Mouse (Mus musculus) forebrain, embryonic 16.5 days (tissue): Measurements from ENCODE around the gene Tle2. TPM values are rescaled to one million over a fixed set of nuclear protein-coding genes. Genes with fewer than 3 reads are reported as not detected.

Experiments
- ATAC-seq: fragments of 200-750 bp; cut with Nextera tagmentation; 2 replicates; pipeline ENCODE4 v1.8.0; 2017; ENCODE audit warnings: mild to moderate bottlenecking, moderate library complexity
- H3K27ac ChIP-seq: fragments of 300-500 bp; sonication (generic); 2 replicates; pipeline ENCODE4 v1.5.1; 2014; ENCODE audit warnings: low read length, control low read depth
- H3K27me3 ChIP-seq: fragments of 300-500 bp; sonication (generic); replicated peaks from 2 replicates; pipeline ENCODE4 v1.6.1; 2014; ENCODE audit warnings: low read length; ENCODE audit not compliant: control insufficient read depth, insufficient read depth
- H3K36me3 ChIP-seq: fragments of 300-500 bp; sonication (generic); 2 replicates; pipeline ENCODE4 v1.6.1; 2014; ENCODE audit not compliant: control insufficient read depth, insufficient read depth
- H3K4me1 ChIP-seq: fragments of 300-500 bp; sonication (generic); replicated peaks from 2 replicates; pipeline ENCODE4 v1.6.1; 2014; ENCODE audit warnings: low read length; ENCODE audit not compliant: control insufficient read depth, insufficient read depth
- H3K4me2 ChIP-seq: fragments of 300-500 bp; sonication (generic); 2 replicates; pipeline ENCODE4 v1.6.1; 2014; ENCODE audit warnings: mild to moderate bottlenecking, low read length, control low read depth
- H3K4me3 ChIP-seq: fragments of 300-500 bp; sonication (generic); replicated peaks from 2 replicates; pipeline ENCODE4 v1.5.1; 2014; ENCODE audit warnings: mild to moderate bottlenecking, low read length, control low read depth
- H3K9ac ChIP-seq: fragments of 300-500 bp; sonication (generic); replicated peaks from 2 replicates; pipeline ENCODE4 v1.6.1; 2014; ENCODE audit warnings: low read depth, low read length, control low read depth
- H3K9me3 ChIP-seq: fragments of 300-500 bp; sonication (generic); 2 replicates; pipeline ENCODE4 v1.6.1; 2016; ENCODE audit warnings: low read length; ENCODE audit not compliant: control insufficient read depth
- WGBS: fragments of 180-500 bp; shearing (Covaris S2); extraction: QIAGEN DNeasy Blood & Tissue Kit; methylation state at CpG from one replicate; pipeline ENCODE4 v1.1.7; 2014; 5-methylcytosine and 5-hydroxymethylcytosine counted together
- polyA plus RNA-seq: library from polyadenylated mRNA; unstranded; fragments of >200 nt; fragmentation: Nextera tagmentation; extraction: Ambion mirVana; gene quantifications from 2 replicates; pipeline ENCODE4 v1.2.1, GENCODE M21; 2015

Tle2 gene
- polyA plus RNA-seq, 1 experiment from 2014 or later = 32.6 TPM

- Histone ChIP-seq H3K9ac (peak overlapping the region; percentile 61), H3K27ac (peak overlapping the region; percentile 93), H3K4me3 (peak overlapping the region; percentile 67), H3K9me3 (no peaks in the 10 kb centered on the region), H3K36me3 (no peaks in the 10 kb centered on the region; the same call in 1 of the 2 replicates), H3K4me2 (peak overlapping the region; percentile 70), H3K4me1 (peaks cover 31% of the 10 kb centered on the region), H3K27me3 (peaks cover 3% of the 10 kb centered on the region; the same call in 1 of the 2 replicates)
- 3% methylated on average over 14 of the region's 14 CpGs for WGBS
- peak; percentile 15 for ATAC-seq
These were observed 31.3 kb downstream of the Tle2 start for GRCm38 (mm10) chr10:81605666-81605973.

- peak; percentile 89 for ATAC-seq
- H3K27ac ChIP-seq = peak within 1 kb of the TSS; percentile 93
- H3K9me3 ChIP-seq = no peaks in the 10 kb centered on the region
- H3K4me3 ChIP-seq = peak within 1 kb of the TSS; percentile 67
- no peaks in the 10 kb centered on the region; the same call in 1 of the 2 replicates for H3K36me3 ChIP-seq
- peak within 1 kb of the TSS; percentile 99 for H3K4me2 ChIP-seq
- peaks cover 26% of the 10 kb centered on the region for H3K4me1 ChIP-seq
- H3K9ac ChIP-seq = peak within 1 kb of the TSS; percentile 71
- WGBS = under 1% methylated on average over 39 of the region's 39 CpGs
- peaks cover 3% of the 10 kb centered on the region; the same call in 1 of the 2 replicates for H3K27me3 ChIP-seq
These were observed 31.8 kb downstream of the Tle2 start, which contains the start of gene BC025920 for GRCm38 (mm10) chr10:81605974-81606751. TSS of gene BC025920 (plus strand) at chr10:81606270.

GRCm38 (mm10) chr10:81608308-81608707 is 33.9 kb downstream of the Tle2 start:
- H3K36me3 ChIP-seq = no peaks in the 10 kb centered on the region; the same call in 1 of the 2 replicates
- no peak overlapping the region for H3K4me2 ChIP-seq
- H3K4me1 ChIP-seq = peaks cover 16% of the 10 kb centered on the region
- H3K27ac ChIP-seq = no peak overlapping the region
- H3K4me3 ChIP-seq = no peak overlapping the region
- no peaks in the 10 kb centered on the region for H3K9me3 ChIP-seq
- H3K27me3 ChIP-seq = no peaks in the 10 kb centered on the region
- no peak overlapping the region for H3K9ac ChIP-seq
- WGBS = 92% methylated on average over 1 of the region's 1 CpGs
- ATAC-seq = no peak

GRCm38 (mm10) chr10:81612779-81613178 is 38.4 kb downstream of the Tle2 start:
- no peak overlapping the region for H3K27ac ChIP-seq
- H3K9ac ChIP-seq = no peak overlapping the region
- no peaks in the 10 kb centered on the region for H3K9me3 ChIP-seq
- H3K4me1 ChIP-seq = no peaks in the 10 kb centered on the region
- no peak overlapping the region for H3K4me3 ChIP-seq
- no peaks in the 10 kb centered on the region; the same call in 1 of the 2 replicates for H3K36me3 ChIP-seq
- WGBS = 81% methylated on average over 3 of the region's 3 CpGs
- ATAC-seq = no peak
- H3K4me2 ChIP-seq = no peak overlapping the region
- H3K27me3 ChIP-seq = no peaks in the 10 kb centered on the region

- Histone ChIP-seq H3K9ac (no peak overlapping the region), H3K4me1 (no peaks in the 10 kb centered on the region), H3K4me2 (no peak overlapping the region), H3K27ac (no peak overlapping the region), H3K9me3 (no peaks in the 10 kb centered on the region), H3K27me3 (no peaks in the 10 kb centered on the region), H3K4me3 (no peak overlapping the region), H3K36me3 (no peaks in the 10 kb centered on the region; the same call in 1 of the 2 replicates)
- WGBS = 56% methylated on average over 6 of the region's 6 CpGs
- no peak for ATAC-seq
These were observed 41.1 kb downstream of the Tle2 start for GRCm38 (mm10) chr10:81615486-81615885.

DNA sequence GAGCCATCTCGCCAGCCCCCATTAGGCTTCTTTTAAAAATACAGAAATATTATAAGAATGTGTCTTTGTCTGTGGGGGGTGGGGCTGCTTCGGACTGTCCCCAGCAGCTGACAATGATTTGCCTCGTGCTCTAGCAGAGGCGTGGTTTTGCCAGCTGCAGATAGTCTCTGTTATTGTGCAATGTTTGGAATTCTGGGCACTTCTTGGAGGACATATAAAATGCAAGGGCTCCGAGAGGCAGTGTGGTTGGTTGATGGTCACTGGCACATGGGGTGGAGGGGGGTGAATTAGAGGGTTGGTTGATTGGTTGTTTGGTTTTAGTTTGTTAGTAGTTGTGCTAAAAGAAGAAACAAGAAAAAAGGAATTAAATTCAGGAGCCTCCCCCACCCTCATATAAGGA is 45.6 kb downstream of the Tle2 start:
- no peak overlapping the region for H3K4me2 ChIP-seq
- ATAC-seq = no peak
- H3K4me1 ChIP-seq = no peaks in the 10 kb centered on the region
- no peaks in the 10 kb centered on the region for H3K27me3 ChIP-seq
- no peak overlapping the region for H3K27ac ChIP-seq
- 91% methylated on average over 5 of the region's 5 CpGs for WGBS
- H3K9me3 ChIP-seq = no peaks in the 10 kb centered on the region
- H3K4me3 ChIP-seq = no peak overlapping the region
- no peak overlapping the region for H3K9ac ChIP-seq
- peaks cover 10% of the 10 kb centered on the region for H3K36me3 ChIP-seq

- Histone ChIP-seq H3K4me1 (no peaks in the 10 kb centered on the region; the same call in 1 of the 2 replicates), H3K4me3 (no peak overlapping the region), H3K9me3 (no peaks in the 10 kb centered on the region), H3K36me3 (peaks cover 10% of the 10 kb centered on the region), H3K4me2 (no peak overlapping the region), H3K27ac (no peak overlapping the region), H3K27me3 (no peaks in the 10 kb centered on the region), H3K9ac (no peak overlapping the region)
- 72% methylated on average over 9 of the region's 9 CpGs for WGBS
- no peak for ATAC-seq
These were observed 46.4 kb downstream of the Tle2 start for GRCm38 (mm10) chr10:81620786-81621185.

GRCm38 (mm10) chr10:81623441-81623840 is 49.1 kb downstream of the Tle2 start:
- Histone ChIP-seq H3K4me3 (no peak overlapping the region), H3K27ac (no peak overlapping the region), H3K9me3 (no peaks in the 10 kb centered on the region), H3K4me2 (no peak overlapping the region), H3K9ac (no peak overlapping the region), H3K4me1 (peaks cover 18% of the 10 kb centered on the region), H3K27me3 (no peaks in the 10 kb centered on the region), H3K36me3 (peaks cover 10% of the 10 kb centered on the region)
- 61% methylated on average over 8 of the region's 8 CpGs for WGBS
- ATAC-seq = no peak

- 0 out of 2 replicates have a peak, but pooled peaks have one; percentile 2 for ATAC-seq
These were observed 52.0 kb downstream of the Tle2 start for GRCm38 (mm10) chr10:81626101-81626993.

More at GRCm38 (mm10) chr10:81626101-81626993, 52.0 kb downstream of the Tle2 start:
- Histone ChIP-seq H3K27me3 (no peaks in the 10 kb centered on the region), H3K9me3 (no peaks in the 10 kb centered on the region), H3K36me3 (peaks cover 10% of the 10 kb centered on the region), H3K27ac (0 out of 2 replicates have a peak overlapping the region, but pooled peaks have one; percentile 91), H3K9ac (peak overlapping the region; percentile 89), H3K4me2 (peak overlapping the region; percentile 91), H3K4me1 (peaks cover 18% of the 10 kb centered on the region), H3K4me3 (peak overlapping the region; percentile 88)
- 90% methylated on average over 22 of the region's 22 CpGs for WGBS
